Mouse (Mus musculus): ENCODE data around the gene Dnajc16.

Dnajc16 gene

DNA sequence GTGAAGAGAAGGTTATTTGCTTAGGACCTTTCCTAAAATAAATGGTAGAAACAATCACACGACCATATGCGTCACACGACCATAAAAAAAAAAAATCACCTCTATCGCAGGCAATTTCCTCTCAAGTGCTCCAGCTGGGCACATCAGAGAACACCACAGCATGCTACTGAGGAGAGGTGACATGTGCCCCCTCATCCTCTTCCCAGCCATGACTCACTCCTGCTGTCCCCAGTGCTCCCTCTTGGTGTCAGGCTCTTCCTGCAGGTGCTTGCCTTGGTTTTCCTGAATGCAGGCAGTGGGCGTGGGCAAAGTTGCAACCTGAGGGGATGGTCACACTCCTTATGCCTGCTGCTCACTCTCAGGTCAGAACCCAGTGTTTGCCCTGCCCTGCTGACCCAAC, 5.9 kb downstream of the Dnajc16 start:
- CTCF ChIA-PET, result interaction anchor here in 2 of 4 experiments (0.6 to 1.1 kb wide), 4 partner anchors 9 to 35 kb away, joined by 3 to 4 read pairs (median 3); partner anchors contain the start of gene Casp9 (in 1 of the 2)
- POLR2A ChIA-PET, result interaction anchor here in 2 of 4 experiments (1.2 to 1.7 kb wide), 5 partner anchors 9 to 286 kb away, joined by 3 to 4 read pairs (median 4); partner anchors contain the start of genes Agmat (in 1 of the 2) and Casp9 (in 1 of the 2)

DNA sequence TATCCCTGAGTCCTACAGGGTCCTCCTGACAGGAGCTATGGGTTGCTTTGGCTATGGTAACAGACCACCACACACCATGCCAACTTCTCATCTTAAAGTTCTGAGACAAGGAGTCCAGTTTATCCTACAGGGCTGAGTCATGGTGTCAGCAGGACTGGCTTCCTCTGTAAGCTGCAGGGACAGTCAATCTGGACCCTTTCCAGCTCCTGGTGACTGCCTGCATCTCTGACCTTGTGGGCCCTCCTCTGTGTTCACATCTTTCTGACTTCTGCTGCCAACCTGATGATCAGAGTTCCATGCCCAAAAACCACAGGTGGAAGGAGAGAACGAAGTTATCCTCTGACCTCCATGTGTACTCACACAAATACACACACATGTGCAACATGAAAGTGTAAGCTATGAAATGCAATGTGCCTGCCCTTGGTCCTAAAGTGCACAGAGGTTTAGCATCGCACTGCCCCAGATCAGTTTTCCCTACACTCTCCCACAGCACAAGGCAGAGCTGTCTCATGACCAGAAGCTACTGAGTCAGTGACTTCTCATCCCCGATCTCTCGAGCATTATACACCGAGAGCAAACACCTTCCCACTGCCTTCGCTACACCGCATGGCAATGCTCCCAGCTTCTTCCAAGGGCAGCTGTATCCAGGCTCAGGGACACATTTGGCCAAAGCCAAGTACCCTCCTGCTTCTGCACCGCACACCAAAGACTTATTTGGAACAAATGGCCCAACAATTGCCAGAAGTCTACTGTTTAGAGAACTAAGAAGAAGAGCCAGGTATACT, 9.3 kb downstream of the Dnajc16 start:
- POLR2A ChIA-PET, result interaction anchor here in 3 of 4 experiments (0.6 to 1.8 kb wide), 6 partner anchors 12 to 146 kb away, joined by 3 to 7 read pairs (median 4); partner anchors contain the start of genes Casp9 (in 2 of the 3) and Ddi2 (in 1 of the 3)
- CTCF ChIA-PET, result interaction anchor here in 2 of 4 experiments (0.6 to 1.5 kb wide), 2 partner anchors 218 to 351 kb away, joined by 3 read pairs; no protein-coding TSS in a partner anchor

DNA sequence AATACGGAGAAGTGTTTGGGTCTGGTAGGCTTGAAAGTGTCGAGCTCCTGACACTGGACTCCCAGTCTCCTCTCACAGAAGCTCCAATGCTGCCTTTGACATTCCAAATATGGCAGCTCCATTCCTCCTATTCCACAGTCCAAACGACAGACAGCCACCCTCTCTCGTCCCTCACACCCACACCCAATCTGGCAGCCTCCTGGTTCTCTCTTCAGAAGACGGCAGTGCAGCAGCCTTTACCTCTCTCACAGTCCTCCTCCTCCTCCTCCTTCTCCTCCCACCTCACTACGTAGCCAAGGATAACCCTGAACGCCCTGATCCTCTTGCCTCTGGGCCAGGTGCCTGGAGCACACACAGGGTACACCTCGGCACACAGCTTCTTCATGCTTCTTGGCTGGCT, 10.9 kb downstream of the Dnajc16 start:
- ChIA-PET POLR2A (interaction anchor here in 2 of 4 experiments (0.6 to 1.6 kb wide), 5 partner anchors 11 to 108 kb away, joined by 3 read pairs; partner anchors contain the start of genes Casp9 (in 2 of the 2) and Dnajc16 (in 1 of the 2)), CTCF (no interaction called here)

DNA sequence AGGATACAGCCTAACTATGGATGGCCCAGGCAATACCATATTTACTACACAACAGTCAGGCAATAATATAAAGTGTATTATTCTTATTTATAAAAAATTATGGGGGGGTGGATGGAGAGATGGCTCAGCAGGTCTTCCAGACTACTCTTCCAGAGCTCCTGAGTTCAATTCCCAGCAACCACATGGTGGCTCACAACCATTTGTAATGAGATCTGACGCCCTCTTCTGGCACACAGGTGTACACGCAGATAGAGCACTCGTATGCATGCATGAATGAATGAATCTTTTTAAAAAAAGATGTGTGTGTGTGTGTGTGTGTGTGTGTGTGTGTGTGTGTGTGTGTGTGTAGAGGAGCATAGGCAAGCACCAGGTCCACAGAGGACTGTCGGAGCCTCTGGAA, 17.7 kb downstream of the Dnajc16 start:
- CTCF ChIA-PET, result interaction anchor here in 3 of 4 experiments (0.6 to 1.5 kb wide), 25 partner anchors 8 to 727 kb away, joined by 3 to 15 read pairs (median 4); partner anchors contain the start of genes Casp9 (in 1 of the 3) and Spata21 (in 1 of the 3)
- POLR2A ChIA-PET, result interaction anchor here in 2 of 4 experiments (0.6 to 1.1 kb wide), 5 partner anchors 12 to 430 kb away, joined by 3 to 4 read pairs (median 3); partner anchors contain the start of gene Casp9 (in 1 of the 2)

DNA sequence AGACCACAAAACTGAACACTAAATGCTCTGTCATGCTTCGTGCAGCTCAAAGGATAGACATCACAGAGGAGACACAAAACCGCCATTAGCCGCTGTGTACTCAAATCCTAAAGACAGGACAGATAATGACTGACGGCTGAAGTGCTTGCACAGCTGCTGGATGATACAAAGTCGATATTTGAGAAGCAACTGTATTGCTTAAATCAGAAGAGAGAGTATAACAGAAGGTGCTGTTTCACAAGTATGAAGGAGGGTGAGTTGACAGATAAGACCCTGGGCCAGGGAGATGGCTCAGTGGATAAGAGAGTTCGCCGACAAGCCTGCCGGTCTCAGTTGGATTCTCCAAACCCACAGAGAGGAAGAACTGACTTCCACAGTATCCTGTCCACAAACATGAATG, 18.9 kb downstream of the Dnajc16 start:
- ChIA-PET POLR2A (interaction anchor here in 1 of 4 experiments (1.1 kb wide), 1 partner anchor 22 kb away, joined by 3 read pairs; the partner anchor contains the start of gene Casp9), CTCF (interaction anchor here in 2 of 4 experiments (1.0 to 1.1 kb wide), 2 partner anchors 19 to 303 kb away, joined by 5 read pairs; no protein-coding TSS in a partner anchor)

DNA sequence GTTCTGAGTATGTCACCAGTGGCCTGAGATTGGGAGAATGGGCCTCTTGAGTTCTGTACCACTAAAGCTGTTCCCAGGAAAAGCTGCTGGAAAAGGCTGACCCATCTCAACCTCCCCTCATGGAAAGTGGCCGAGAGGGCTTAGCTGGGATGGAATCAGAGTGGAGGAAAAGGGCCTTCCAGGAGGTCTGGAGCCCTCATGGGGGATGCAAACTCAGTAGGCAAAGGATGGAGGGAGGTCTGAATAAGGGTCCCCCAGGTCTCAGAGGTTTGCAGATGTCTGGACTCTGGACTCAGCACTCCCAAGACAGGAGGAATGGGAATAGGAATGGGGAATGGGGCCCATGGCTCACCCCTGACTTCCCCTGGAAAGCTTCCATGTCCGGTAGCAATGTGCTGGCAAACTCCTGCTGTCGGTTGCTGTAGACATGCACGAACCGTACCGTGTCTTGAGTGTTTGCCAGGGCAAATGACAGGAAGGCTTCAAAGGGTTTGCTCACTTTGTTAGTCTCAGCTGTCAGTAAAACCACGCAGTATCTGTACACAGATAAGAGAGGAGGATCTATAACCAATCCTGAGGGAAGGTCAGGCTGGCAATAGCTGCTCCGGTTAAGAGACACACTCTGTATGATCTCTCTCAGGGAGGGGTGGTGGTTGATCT, 21.1 kb downstream of the Dnajc16 start:
- POLR2A ChIA-PET, result no interaction called here
- CTCF ChIA-PET, result interaction anchor here in 1 of 4 experiments (1.3 kb wide), 1 partner anchor 14 kb away, joined by 3 read pairs; no protein-coding TSS in a partner anchor

DNA sequence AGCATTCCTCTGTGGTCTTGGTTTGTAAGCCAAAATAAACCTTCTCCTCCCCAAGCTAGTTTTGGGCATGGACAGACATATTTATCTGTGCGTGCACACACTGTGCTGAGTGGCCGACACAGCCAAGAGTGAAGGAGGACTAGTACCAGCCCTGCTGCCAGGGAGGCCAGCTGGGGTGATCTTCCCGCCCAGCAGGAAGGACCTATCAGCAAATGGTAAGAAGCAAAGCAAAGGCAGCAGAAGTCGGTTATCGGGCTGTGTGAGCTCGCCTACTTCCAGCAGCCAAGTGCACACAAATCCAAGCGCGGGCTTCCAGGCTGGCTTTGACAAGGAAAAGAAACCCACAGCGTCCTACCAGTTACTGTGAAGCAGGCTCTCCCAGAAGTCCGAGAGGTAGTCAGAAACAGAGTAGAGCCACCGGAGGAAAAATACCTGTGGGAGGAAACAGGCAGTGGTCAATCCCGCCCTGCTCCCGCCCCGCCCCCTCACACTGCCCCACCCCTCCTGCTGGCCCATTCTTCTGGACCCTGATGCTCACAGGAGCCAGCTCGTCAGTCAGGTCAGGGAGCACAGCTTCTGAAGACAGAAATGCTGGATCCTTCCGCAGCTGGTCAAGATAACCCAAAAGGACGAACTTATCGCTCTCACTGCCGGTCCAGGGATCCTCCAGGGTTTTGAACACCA, 23.2 kb downstream of the Dnajc16 start:
- ChIA-PET CTCF (interaction anchor here in 2 of 4 experiments (0.6 kb wide), 2 partner anchors 265 to 356 kb away, joined by 3 to 6 read pairs; no protein-coding TSS in a partner anchor), POLR2A (interaction anchor here in 2 of 4 experiments (0.9 to 1.2 kb wide), 3 partner anchors 19 to 95 kb away, joined by 3 to 6 read pairs (median 3); no protein-coding TSS in a partner anchor)

DNA sequence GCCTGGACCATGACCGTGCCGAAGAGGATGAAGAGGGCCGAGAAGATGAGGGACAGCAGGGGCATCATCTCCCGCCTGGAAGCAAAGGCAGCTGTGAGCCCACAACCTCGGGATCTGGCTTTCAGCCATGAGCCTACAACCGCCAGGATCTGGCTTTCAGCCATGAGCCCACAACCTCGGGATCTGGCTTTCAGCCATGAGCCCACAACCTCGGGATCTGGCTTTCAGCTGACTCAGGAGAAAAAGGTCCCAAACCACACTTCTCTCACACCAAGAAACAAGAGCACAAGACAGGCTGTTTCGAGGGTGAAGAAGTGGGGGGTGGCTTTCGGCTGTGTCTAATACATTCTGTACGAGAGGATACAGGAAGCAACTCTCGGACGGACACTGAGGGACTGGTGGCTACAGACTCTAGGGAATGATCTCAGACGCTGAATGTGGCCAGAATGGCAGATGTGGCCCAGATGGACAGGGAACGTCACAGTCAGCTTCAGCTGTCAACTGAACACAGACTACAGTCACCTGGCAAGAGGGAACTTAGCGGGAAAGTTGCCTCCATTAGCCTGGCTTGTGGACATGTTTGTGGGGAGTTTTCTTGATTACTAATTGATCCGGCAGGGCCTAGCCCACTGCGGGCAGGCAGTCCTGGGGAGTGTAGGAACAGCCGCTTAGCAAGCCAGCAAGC, 23.9 kb downstream of the Dnajc16 start:
- POLR2A ChIA-PET, result interaction anchor here in 1 of 4 experiments (0.6 to 1.2 kb wide), 2 partner anchors 17 to 94 kb away, joined by 3 read pairs; no protein-coding TSS in a partner anchor

DNA sequence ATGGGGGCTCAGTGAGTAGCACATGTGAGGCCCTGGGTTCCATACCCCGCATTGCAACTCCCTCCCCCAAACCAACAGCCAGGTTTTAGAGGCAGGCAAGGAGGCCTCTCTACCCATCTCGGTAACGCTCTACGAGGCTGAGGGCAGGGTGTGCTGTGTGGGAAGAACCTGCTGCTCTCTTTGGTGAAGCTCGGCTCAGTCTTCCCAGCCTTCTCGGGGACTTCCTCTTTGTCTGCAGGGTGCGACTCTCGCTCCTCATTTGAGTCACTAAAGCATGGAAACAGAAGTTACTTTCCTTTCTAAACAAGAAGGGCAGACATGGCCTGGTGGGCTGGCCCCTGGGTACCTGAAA, 24.4 kb downstream of the Dnajc16 start:
- POLR2A ChIA-PET, result interaction anchor here in 1 of 4 experiments (0.6 to 1.2 kb wide), 2 partner anchors 18 to 94 kb away, joined by 3 read pairs; no protein-coding TSS in a partner anchor
- CTCF ChIA-PET, result no interaction called here

More for the DNA sequence above, 23.9 kb downstream of the Dnajc16 start:
- CTCF ChIA-PET, result interaction anchor here in 1 of 4 experiments (0.6 kb wide), 1 partner anchor 264 kb away, joined by 3 read pairs; no protein-coding TSS in a partner anchor

DNA sequence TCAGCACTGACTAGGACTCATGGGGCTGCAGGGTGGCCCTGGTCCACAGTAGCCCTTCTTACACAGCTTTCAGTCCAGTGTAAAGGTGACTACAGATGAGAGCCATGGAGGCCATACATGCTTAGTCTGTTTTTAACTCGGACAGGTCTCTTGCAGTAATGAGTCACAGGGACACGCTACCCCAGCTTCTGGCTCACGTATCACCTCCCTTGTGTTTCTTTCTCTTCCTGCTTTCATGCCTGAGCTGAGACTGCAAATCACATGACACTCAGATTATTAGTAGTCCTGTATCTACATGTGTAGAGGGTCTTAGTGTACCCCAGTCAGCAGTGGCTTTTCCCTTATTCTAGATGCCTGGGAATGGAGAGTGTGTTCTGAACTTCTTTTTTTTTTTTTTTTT, 25.7 kb downstream of the Dnajc16 start:
- CTCF ChIA-PET, result interaction anchor here in 2 of 4 experiments (0.6 to 1.3 kb wide), 4 partner anchors 8 to 1560 kb away, joined by 3 to 8 read pairs (median 3); no protein-coding TSS in a partner anchor

DNA sequence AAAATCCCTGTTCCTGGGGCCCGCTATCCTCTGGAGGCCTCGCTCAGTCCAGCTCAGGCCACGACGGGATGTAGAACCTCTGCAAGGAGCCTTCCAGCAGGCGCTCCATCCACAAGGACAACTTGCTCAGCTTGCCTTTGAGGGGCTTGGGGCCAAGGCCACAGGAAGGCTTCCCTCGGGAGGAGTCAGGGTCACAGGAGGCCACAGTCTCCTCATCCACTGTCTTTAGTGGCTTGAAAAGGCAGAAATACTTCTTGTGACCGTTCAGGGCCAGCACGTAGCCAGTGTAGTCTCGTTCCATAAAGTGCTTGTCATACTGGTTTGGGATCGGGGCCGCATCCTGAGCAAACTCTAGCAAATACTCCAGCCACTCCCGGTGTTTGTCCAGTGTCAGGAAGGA, 27.3 kb downstream of the Dnajc16 start:
- CTCF ChIA-PET, result no interaction called here
- POLR2A ChIA-PET, result no interaction called here

More for the DNA sequence above, 25.7 kb downstream of the Dnajc16 start:
- POLR2A ChIA-PET, result interaction anchor here in 1 of 4 experiments (0.6 to 1.1 kb wide), 6 partner anchors 12 to 190 kb away, joined by 3 to 7 read pairs (median 4); partner anchors contain the start of gene Casp9

DNA sequence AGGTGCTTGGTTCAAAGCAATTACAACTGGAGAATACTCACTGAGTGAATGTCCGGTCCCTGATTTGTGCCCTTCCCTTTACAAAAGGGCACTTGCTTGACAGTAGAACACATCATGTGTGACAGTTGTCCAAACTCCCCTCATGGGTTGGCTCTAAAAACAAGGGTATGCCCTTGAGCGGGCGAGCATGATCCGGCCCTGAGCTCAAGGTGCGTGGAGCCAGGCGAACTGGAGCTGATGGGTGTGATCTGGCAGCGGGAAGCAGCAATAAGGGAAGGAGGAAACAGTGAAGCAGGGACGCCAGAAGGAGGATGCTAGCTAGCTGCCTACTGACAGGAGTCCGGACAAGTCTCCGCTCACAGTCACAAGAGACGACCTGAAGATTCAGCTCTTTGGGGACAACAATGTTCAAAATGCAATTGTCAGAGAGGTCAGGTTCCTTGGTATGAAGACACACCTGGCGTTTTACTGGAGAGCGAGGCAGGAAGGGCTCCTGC, 28.6 kb downstream of the Dnajc16 start:
- CTCF ChIA-PET, result interaction anchor here in 2 of 4 experiments (0.5 to 1.3 kb wide), 3 partner anchors 11 to 488 kb away, joined by 3 to 4 read pairs (median 3); no protein-coding TSS in a partner anchor
- POLR2A ChIA-PET, result interaction anchor here in 3 of 4 experiments (0.6 to 1.3 kb wide), 9 partner anchors 10 to 371 kb away, joined by 3 to 8 read pairs (median 3); partner anchors contain the start of genes Casp9 (in 1 of the 3) and Ddi2 (in 1 of the 3)

DNA sequence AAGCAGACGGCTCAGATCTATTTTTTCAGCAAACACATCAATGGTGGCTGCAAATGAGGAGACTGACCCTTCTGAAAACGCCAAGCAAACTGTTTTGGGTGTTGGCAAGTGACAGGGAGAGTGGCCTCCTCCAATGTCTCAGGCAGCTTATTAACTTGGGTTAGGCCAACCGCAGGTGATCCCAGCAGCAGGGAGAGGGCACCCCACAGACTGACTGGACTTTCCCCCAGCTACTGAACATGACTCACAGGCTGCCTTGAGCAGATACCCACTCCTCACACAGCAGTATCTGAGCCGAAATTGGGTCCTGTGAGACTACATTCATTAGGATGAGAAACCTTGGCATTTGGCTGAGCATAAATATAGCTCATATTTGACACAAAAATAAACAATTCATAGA, 29.8 kb downstream of the Dnajc16 start:
- ChIA-PET POLR2A (interaction anchor here in 2 of 4 experiments (0.7 to 1.3 kb wide), 6 partner anchors 9 to 170 kb away, joined by 3 to 4 read pairs (median 3); partner anchors contain the start of gene Ddi2 (in 1 of the 2)), CTCF (interaction anchor here in 2 of 4 experiments (0.6 to 1.5 kb wide), 2 partner anchors 9 to 32 kb away, joined by 3 to 5 read pairs; no protein-coding TSS in a partner anchor)

DNA sequence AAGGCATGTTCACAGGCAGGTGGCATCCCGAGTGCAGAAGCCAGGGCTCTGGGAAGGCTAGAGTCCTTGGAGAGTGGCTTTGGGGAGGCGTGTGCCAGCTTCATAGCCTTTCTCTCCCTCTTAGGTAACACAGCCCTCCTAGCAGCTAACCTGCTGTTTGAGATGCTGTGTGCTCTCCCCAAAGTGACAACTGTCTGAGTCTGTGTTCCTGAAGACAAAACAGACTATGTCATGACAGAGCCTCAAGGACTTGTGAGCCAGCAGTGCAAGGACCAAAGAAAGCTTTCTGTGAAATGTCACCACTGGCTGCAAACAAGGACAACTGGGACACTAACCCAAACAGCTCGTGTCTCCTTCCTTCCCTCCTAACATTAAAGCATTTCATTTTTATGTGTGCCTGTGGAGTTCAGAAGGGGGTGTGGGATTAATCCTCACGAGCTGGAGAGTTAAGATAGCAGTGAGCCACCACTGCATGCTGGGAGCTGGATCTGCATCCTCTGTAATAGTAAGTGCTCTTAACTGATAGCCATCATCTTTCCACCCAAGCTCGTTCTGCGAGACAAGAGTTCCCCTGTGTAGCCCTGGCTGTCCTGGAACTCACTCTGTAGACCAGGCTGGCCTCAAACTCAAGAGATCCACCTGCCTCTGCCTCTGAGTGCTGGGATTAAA, 31.7 kb downstream of the Dnajc16 start:
- CTCF ChIA-PET, result no interaction called here
- POLR2A ChIA-PET, result interaction anchor here in 1 of 4 experiments (0.9 to 1.4 kb wide), 3 partner anchors 21 to 34 kb away, joined by 3 to 4 read pairs (median 4); partner anchors contain the start of gene Casp9

DNA sequence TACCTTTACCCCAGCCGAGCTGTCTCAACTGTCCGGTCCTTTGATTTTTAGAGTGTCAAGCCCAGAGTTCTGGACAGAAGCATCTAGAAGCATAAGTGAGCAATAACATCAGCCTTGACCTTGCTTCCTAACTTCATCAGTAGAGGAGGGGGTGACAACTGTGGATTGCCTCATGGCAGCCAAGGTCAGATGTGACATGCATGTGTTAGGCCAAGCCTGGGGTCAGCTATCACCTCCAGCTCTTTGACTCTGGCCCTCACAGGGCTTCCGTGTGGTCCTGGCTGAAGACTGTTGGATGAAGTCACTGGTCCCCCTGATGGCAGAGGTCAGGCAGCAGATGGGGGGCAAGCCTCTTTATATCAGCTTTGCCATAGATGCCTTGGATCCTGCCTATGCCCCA, 33.6 kb downstream of the Dnajc16 start:
- ChIA-PET CTCF (no interaction called here), POLR2A (no interaction called here)

DNA sequence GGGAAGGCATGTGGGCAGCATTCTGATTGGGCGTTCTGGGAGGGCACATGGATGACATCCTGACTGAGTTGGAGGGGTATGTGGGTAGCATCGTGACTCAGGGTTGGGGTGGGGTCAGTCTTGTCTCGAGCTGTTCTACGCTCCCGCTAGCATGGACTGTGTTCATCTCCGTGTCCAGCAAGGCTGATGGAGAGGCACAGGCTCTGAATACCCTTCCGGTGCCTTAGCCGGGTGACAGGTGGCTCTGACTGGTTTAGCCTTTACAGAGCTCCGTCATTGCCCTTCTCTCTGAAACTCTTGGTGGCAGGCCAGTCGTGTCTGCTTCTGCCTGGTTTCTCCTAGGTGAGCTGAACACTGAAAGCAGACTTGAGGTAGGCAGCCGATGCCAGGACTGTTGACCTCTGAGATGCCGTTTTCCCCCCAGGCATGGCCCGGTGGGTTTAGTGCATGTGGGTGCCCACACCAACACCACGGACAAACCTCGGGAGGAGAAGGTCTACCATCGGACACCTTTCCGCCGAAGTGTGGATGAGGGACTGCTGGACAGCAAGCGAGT, 35.3 kb downstream of the Dnajc16 start:
- ChIA-PET CTCF (interaction anchor here in 2 of 4 experiments (0.7 to 1.0 kb wide), 3 partner anchors 11 to 24 kb away, joined by 3 read pairs; no protein-coding TSS in a partner anchor), POLR2A (interaction anchor here in 2 of 4 experiments (0.6 to 1.3 kb wide), 9 partner anchors 10 to 113 kb away, joined by 3 to 4 read pairs (median 3); partner anchors contain the start of genes Casp9 (in 1 of the 2) and Ddi2 (in 1 of the 2))

Measured in embryonic stem cell, embryonic (primary cell).